Mouse (Mus musculus) testis, adult 2 months (tissue): ENCODE measurements around the gene Cul7. TPM values are rescaled to one million over a fixed set of nuclear protein-coding genes. Genes with fewer than 3 reads are reported as not detected.
A peak's percentile ranks its signal among the peaks of the same experiment; 100 is the strongest.

Experiments used
- H3K27ac ChIP-seq: fragments of 200-500 bp; 2 replicates; pipeline ENCODE4 v1.5.1; 2012; ENCODE audit warnings: low read depth, low read length; ENCODE audit not compliant: control insufficient read depth, insufficient read depth
- H3K27me3 ChIP-seq: fragments of 200-500 bp; 2 replicates; pipeline ENCODE4 v1.6.1; 2012; ENCODE audit warnings: mild to moderate bottlenecking, low read length, moderate library complexity; ENCODE audit not compliant: control insufficient read depth, insufficient read depth
- H3K36me3 ChIP-seq: fragments of 200-500 bp; 2 replicates; pipeline ENCODE4 v1.6.1; 2012; ENCODE audit warnings: mild to moderate bottlenecking, low read length; ENCODE audit not compliant: control insufficient read depth, insufficient read depth
- H3K4me1 ChIP-seq: fragments of 200-500 bp; 2 replicates; pipeline ENCODE4 v1.6.1; 2012; ENCODE audit warnings: low read length; ENCODE audit not compliant: control insufficient read depth, insufficient read depth
- H3K4me3 ChIP-seq: fragments of 200-500 bp; 2 replicates; pipeline ENCODE4 v1.5.1; 2012; ENCODE audit warnings: low read depth, mild to moderate bottlenecking, low read length, moderate library complexity, mixed read lengths; ENCODE audit not compliant: control insufficient read depth
- CTCF ChIP-seq: fragments of 200-500 bp; IDR thresholded peaks from 2 replicates; pipeline ENCODE4 v1.5.1; 2012; ENCODE audit warnings: low read depth, mild to moderate bottlenecking, inconsistent platforms, low read length, moderate library complexity; ENCODE audit not compliant: control insufficient read depth, insufficient read depth, insufficient replicate concordance
- POLR2A ChIP-seq: fragments of 200-500 bp; IDR thresholded peaks from 2 replicates; pipeline ENCODE4 v1.6.1; 2012; ENCODE audit warnings: low read depth, mild to moderate bottlenecking, inconsistent platforms, low read length, moderate library complexity; ENCODE audit not compliant: control insufficient read depth
- polyA plus RNA-seq: library from polyadenylated mRNA; depleted of rRNA; stranded (reverse); fragments of >200 nt; gene quantifications from 2 replicates; pipeline ENCODE4 v1.2.3, GENCODE M21; 2012

The Cul7 gene
- polyA plus RNA-seq, 1 experiment = 6.7 TPM

- Histone ChIP-seq H3K36me3 (no peaks in the 10 kb centered on the region), H3K4me3 (peak overlapping the region; percentile 90), H3K27ac (peak overlapping the region; percentile 86), H3K4me1 (peaks cover 7% of the 10 kb centered on the region), H3K27me3 (no peaks in the 10 kb centered on the region)
- no peak for TF ChIP-seq CTCF
- TF ChIP-seq POLR2A = no peak
Observed at GRCm38 (mm10) chr17:46644916-46645475, 5.1 kb upstream of the Cul7 start.

GRCm38 (mm10) chr17:46645561-46646321, 4.4 kb upstream of the Cul7 start, which contains the start of the genes Klc4 and Mrpl2:
Gene Klc4, minus strand, starts transcription at chr17:46646022.
Gene Mrpl2, plus strand, starts transcription at chr17:46646229.
- no peaks in the 10 kb centered on the region for H3K36me3 ChIP-seq
- peak within 1 kb of the TSS; percentile 90 for H3K4me3 ChIP-seq
- peak within 1 kb of the TSS; percentile 86 for H3K27ac ChIP-seq
- peaks cover 11% of the 10 kb centered on the region for H3K4me1 ChIP-seq
- TF ChIP-seq CTCF (no peak), POLR2A (peak; percentile 88)
- H3K27me3 ChIP-seq = no peaks in the 10 kb centered on the region

GRCm38 (mm10) chr17:46646322-46646662, 3.8 kb upstream of the Cul7 start:
- peak overlapping the region; percentile 25 for H3K27ac ChIP-seq
- TF ChIP-seq POLR2A (no peak), CTCF (no peak)
- H3K36me3 ChIP-seq = no peaks in the 10 kb centered on the region
- H3K4me1 ChIP-seq = peaks cover 17% of the 10 kb centered on the region
- peak overlapping the region; percentile 90 for H3K4me3 ChIP-seq
- no peaks in the 10 kb centered on the region for H3K27me3 ChIP-seq

GRCm38 (mm10) chr17:46647279-46647678, 2.9 kb upstream of the Cul7 start:
- H3K4me3 ChIP-seq = no peak overlapping the region
- H3K27me3 ChIP-seq = no peaks in the 10 kb centered on the region
- TF ChIP-seq CTCF = no peak
- no peak for TF ChIP-seq POLR2A
- no peak overlapping the region for H3K27ac ChIP-seq
- H3K4me1 ChIP-seq = peaks cover 23% of the 10 kb centered on the region
- H3K36me3 ChIP-seq = no peaks in the 10 kb centered on the region

GRCm38 (mm10) chr17:46648436-46648835, 1.7 kb upstream of the Cul7 start:
- H3K27ac ChIP-seq = no peak overlapping the region
- no peaks in the 10 kb centered on the region for H3K36me3 ChIP-seq
- peaks cover 23% of the 10 kb centered on the region for H3K4me1 ChIP-seq
- TF ChIP-seq POLR2A = no peak
- no peak for TF ChIP-seq CTCF
- no peaks in the 10 kb centered on the region for H3K27me3 ChIP-seq
- no peak overlapping the region for H3K4me3 ChIP-seq

GRCm38 (mm10) chr17:46649811-46650210, 326 bp upstream of the Cul7 start:
- no peaks in the 10 kb centered on the region for H3K27me3 ChIP-seq
- peak overlapping the region; percentile 82 for H3K4me3 ChIP-seq
- no peak for TF ChIP-seq POLR2A
- TF ChIP-seq CTCF = no peak
- H3K4me1 ChIP-seq = peaks cover 23% of the 10 kb centered on the region
- peak overlapping the region; percentile 52 for H3K27ac ChIP-seq
- no peaks in the 10 kb centered on the region for H3K36me3 ChIP-seq

GRCm38 (mm10) chr17:46651292-46651691, 1.2 kb downstream of the Cul7 start:
- H3K36me3 ChIP-seq = no peaks in the 10 kb centered on the region
- TF ChIP-seq CTCF = no peak
- TF ChIP-seq POLR2A = no peak
- no peak overlapping the region; the same call in 1 of the 2 replicates for H3K27ac ChIP-seq
- no peaks in the 10 kb centered on the region for H3K27me3 ChIP-seq
- H3K4me1 ChIP-seq = peaks cover 20% of the 10 kb centered on the region
- H3K4me3 ChIP-seq = peak overlapping the region; percentile 82
